Mouse (Mus musculus): Measurements from ENCODE around the gene Cntnap2. TPM values are rescaled to one million over a fixed set of nuclear protein-coding genes. Genes with fewer than 3 reads are reported as not detected.

The Cntnap2 gene
- total and polyA plus RNA-seq, 2 experiments from 2014 or later, result 39.8 to 76.6 TPM

GRCm38 (mm10) chr6:46563470-46563869 lies 1504.3 kb downstream of the Cntnap2 start:
- no peak for ATAC-seq
- no peak overlapping the region for H3K4me2 ChIP-seq (ENCODE audit: low read depth, low read length)

DNA sequence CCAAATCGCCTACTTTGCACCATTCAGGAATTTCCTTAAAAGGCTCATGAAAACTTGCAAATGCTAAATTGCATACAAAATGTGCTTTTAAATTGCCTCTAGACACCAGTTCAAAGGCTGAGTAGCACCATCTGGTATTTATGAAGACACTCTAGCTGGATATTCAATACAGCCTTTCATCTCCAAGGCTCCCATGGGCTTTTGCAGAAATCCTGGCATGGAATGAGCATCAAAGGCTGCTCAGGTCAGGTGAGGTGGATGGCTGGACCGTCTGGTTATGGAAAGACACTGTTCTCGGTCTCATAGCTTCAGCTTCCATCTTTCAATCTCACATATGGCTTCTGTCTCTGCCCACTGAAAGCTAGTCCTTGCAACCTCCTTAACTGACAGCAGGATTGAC lies 1515.9 kb downstream of the Cntnap2 start:
- Histone ChIP-seq H3K27ac (no peak overlapping the region), H3K4me1 (ENCODE audit: insufficient read depth, low read length) (no peaks in the 10 kb centered on the region), H3K36me3 (ENCODE audit: insufficient read depth, low read length) (no peaks in the 10 kb centered on the region), H3K9me3 (ENCODE audit: low read length) (no peaks in the 10 kb centered on the region), H3K27me3 (ENCODE audit: insufficient read depth, low read length) (no peaks in the 10 kb centered on the region), H3K4me2 (ENCODE audit: low read depth, low read length) (no peak overlapping the region), H3K9ac (replicated peaks; ENCODE audit: low read length) (no peak overlapping the region), H3K4me3 (ENCODE audit: low read length) (no peak overlapping the region)
- DNase-seq (ENCODE audit: low spot score) (no peak), ATAC-seq (no peak)
- WGBS, result 74% methylated on average over 3 of the region's 3 CpGs
- no peak for TF ChIP-seq CTCF (IDR thresholded peaks at IDR 0.05; ENCODE audit: low read depth)

More at GRCm38 (mm10) chr6:46563470-46563869, 1504.3 kb downstream of the Cntnap2 start:
- H3K4me1 ChIP-seq (ENCODE audit: insufficient read depth, low read length), result no peaks in the 10 kb centered on the region
- H3K9ac ChIP-seq (replicated peaks; ENCODE audit: low read length), result no peak overlapping the region
- DNase-seq (ENCODE audit: low spot score), result no peak
- TF ChIP-seq CTCF (IDR thresholded peaks at IDR 0.05; ENCODE audit: low read depth), result no peak
- no peaks in the 10 kb centered on the region for H3K36me3 ChIP-seq (ENCODE audit: insufficient read depth, low read length)
- no peak overlapping the region for H3K27ac ChIP-seq
- no peaks in the 10 kb centered on the region for H3K9me3 ChIP-seq (ENCODE audit: low read length)
- no peaks in the 10 kb centered on the region for H3K27me3 ChIP-seq (ENCODE audit: insufficient read depth, low read length)
- no peak overlapping the region for H3K4me3 ChIP-seq (ENCODE audit: low read length)
- 87% methylated on average over 2 of the region's 2 CpGs for WGBS

- no peak for ATAC-seq
- no peaks in the 10 kb centered on the region for H3K9me3 ChIP-seq (ENCODE audit: low read length)
- H3K36me3 ChIP-seq (ENCODE audit: insufficient read depth, low read length), result no peaks in the 10 kb centered on the region
- no peak overlapping the region for H3K4me3 ChIP-seq (ENCODE audit: low read length)
- no peak overlapping the region for H3K27ac ChIP-seq
- no peak overlapping the region for H3K4me2 ChIP-seq (ENCODE audit: low read depth, low read length)
- H3K4me1 ChIP-seq (ENCODE audit: insufficient read depth, low read length), result no peaks in the 10 kb centered on the region
- H3K9ac ChIP-seq (replicated peaks; ENCODE audit: low read length), result no peak overlapping the region
- no peak for DNase-seq (ENCODE audit: low spot score)
- TF ChIP-seq CTCF (IDR thresholded peaks at IDR 0.05; ENCODE audit: low read depth), result no peak
- H3K27me3 ChIP-seq (ENCODE audit: insufficient read depth, low read length), result no peaks in the 10 kb centered on the region
Observed at GRCm38 (mm10) chr6:46612365-46612764, 1553.2 kb downstream of the Cntnap2 start.

- Histone ChIP-seq H3K27me3 (ENCODE audit: insufficient read depth, low read length) (no peaks in the 10 kb centered on the region), H3K9me3 (ENCODE audit: low read length) (no peaks in the 10 kb centered on the region), H3K4me1 (ENCODE audit: insufficient read depth, low read length) (no peaks in the 10 kb centered on the region), H3K36me3 (ENCODE audit: insufficient read depth, low read length) (no peaks in the 10 kb centered on the region), H3K4me2 (ENCODE audit: low read depth, low read length) (no peak overlapping the region), H3K27ac (no peak overlapping the region), H3K4me3 (ENCODE audit: low read length) (no peak overlapping the region), H3K9ac (replicated peaks; ENCODE audit: low read length) (no peak overlapping the region)
- no peak for TF ChIP-seq CTCF (IDR thresholded peaks at IDR 0.05; ENCODE audit: low read depth)
- DNase-seq (ENCODE audit: low spot score), result peak; percentile 5
- no peak for ATAC-seq
- WGBS, result 57% methylated on average over 3 of the region's 3 CpGs
Observed at GRCm38 (mm10) chr6:46612872-46613271, 1553.7 kb downstream of the Cntnap2 start.

- H3K27ac ChIP-seq, result no peak overlapping the region
- WGBS, result 74% methylated on average over 1 of the region's 1 CpGs
- H3K4me2 ChIP-seq (ENCODE audit: low read depth, low read length), result no peak overlapping the region
- no peak overlapping the region for H3K9ac ChIP-seq (replicated peaks; ENCODE audit: low read length)
- no peaks in the 10 kb centered on the region for H3K36me3 ChIP-seq (ENCODE audit: insufficient read depth, low read length)
- no peaks in the 10 kb centered on the region for H3K27me3 ChIP-seq (ENCODE audit: insufficient read depth, low read length)
- no peak overlapping the region for H3K4me3 ChIP-seq (ENCODE audit: low read length)
- DNase-seq (ENCODE audit: low spot score) (no peak), ATAC-seq (no peak)
- no peaks in the 10 kb centered on the region for H3K4me1 ChIP-seq (ENCODE audit: insufficient read depth, low read length)
- no peaks in the 10 kb centered on the region for H3K9me3 ChIP-seq (ENCODE audit: low read length)
- TF ChIP-seq CTCF (IDR thresholded peaks at IDR 0.05; ENCODE audit: low read depth), result no peak
Observed at GRCm38 (mm10) chr6:46669018-46669417, 1609.9 kb downstream of the Cntnap2 start.

DNA sequence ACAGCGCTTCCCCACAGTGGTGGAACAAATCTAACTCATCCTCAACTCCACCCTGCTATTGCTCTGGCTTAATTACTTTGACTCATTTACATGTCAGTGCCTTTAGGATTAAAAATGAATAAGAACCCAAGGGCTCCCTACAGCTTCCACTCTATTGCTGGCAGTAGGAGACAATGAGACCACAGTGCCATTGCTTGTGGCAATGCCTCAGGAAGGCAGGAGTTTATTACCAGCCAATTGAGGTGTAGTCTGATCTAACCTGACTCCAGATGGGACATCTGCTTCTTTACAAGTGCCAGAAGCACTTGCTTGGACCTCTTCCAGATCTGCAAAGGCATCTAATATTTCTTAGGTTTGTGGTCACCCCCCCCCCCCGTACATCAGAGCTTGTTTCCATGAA lies 1615.9 kb downstream of the Cntnap2 start:
- WGBS, result 61% methylated on average over 2 of the region's 2 CpGs
- no peak overlapping the region for H3K4me2 ChIP-seq (ENCODE audit: low read depth, low read length)
- ATAC-seq (no peak), DNase-seq (ENCODE audit: low spot score) (peak; percentile 20)
- no peak overlapping the region for H3K4me3 ChIP-seq (ENCODE audit: low read length)
- TF ChIP-seq CTCF (IDR thresholded peaks at IDR 0.05; ENCODE audit: low read depth), result no peak
- no peak overlapping the region for H3K27ac ChIP-seq
- no peaks in the 10 kb centered on the region for H3K36me3 ChIP-seq (ENCODE audit: insufficient read depth, low read length)
- no peaks in the 10 kb centered on the region for H3K4me1 ChIP-seq (ENCODE audit: insufficient read depth, low read length)
- H3K9me3 ChIP-seq (ENCODE audit: low read length), result no peaks in the 10 kb centered on the region
- H3K27me3 ChIP-seq (ENCODE audit: insufficient read depth, low read length), result no peaks in the 10 kb centered on the region
- no peak overlapping the region for H3K9ac ChIP-seq (replicated peaks; ENCODE audit: low read length)

DNA sequence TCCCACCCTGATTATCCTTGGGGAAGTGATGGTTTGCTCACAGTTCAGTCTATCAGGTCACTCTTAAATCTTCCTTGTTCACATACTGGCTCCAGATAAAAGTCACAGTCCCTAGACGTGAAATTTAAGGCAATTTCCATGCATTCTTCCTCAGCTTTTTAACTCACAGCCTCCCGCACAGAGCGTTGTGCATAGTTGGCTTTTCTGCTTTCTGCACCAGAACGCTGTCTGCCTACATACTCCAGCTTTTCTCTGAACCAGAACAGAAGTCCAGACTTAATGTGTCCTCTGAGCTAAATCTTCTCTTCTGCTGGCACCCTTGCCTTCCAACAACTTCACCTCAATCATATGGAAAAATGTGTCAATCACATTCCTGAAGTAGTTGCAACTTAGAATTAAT lies 1616.5 kb downstream of the Cntnap2 start:
- H3K4me3 ChIP-seq (ENCODE audit: low read length), result no peak overlapping the region
- ATAC-seq (no peak), DNase-seq (ENCODE audit: low spot score) (no peak)
- H3K27me3 ChIP-seq (ENCODE audit: insufficient read depth, low read length), result no peaks in the 10 kb centered on the region
- H3K9me3 ChIP-seq (ENCODE audit: low read length), result no peaks in the 10 kb centered on the region
- no peak for TF ChIP-seq CTCF (IDR thresholded peaks at IDR 0.05; ENCODE audit: low read depth)
- no peaks in the 10 kb centered on the region for H3K36me3 ChIP-seq (ENCODE audit: insufficient read depth, low read length)
- no peaks in the 10 kb centered on the region for H3K4me1 ChIP-seq (ENCODE audit: insufficient read depth, low read length)
- no peak overlapping the region for H3K4me2 ChIP-seq (ENCODE audit: low read depth, low read length)
- WGBS, result 83% methylated on average over 4 of the region's 4 CpGs
- H3K9ac ChIP-seq (replicated peaks; ENCODE audit: low read length), result no peak overlapping the region
- no peak overlapping the region for H3K27ac ChIP-seq
